Mouse (Mus musculus) c-Kit-negative CD71-positive TER-119-positive erythroid progenitor cells, embryonic 14.5 days (primary cell): Measurements from ENCODE around the gene Rpia.
"Not testable (repeated sequence)": the region's sequence is repeated elsewhere in the genome, so short reads cannot be mapped to it uniquely, and the experiment has no call there.

Experiments
- DNase-seq: peaks from one replicate; pipeline ENCODE4 v3.0.0-alpha.2; 2013; ENCODE audit warnings: low read depth, low spot score

Gene Rpia

DNA sequence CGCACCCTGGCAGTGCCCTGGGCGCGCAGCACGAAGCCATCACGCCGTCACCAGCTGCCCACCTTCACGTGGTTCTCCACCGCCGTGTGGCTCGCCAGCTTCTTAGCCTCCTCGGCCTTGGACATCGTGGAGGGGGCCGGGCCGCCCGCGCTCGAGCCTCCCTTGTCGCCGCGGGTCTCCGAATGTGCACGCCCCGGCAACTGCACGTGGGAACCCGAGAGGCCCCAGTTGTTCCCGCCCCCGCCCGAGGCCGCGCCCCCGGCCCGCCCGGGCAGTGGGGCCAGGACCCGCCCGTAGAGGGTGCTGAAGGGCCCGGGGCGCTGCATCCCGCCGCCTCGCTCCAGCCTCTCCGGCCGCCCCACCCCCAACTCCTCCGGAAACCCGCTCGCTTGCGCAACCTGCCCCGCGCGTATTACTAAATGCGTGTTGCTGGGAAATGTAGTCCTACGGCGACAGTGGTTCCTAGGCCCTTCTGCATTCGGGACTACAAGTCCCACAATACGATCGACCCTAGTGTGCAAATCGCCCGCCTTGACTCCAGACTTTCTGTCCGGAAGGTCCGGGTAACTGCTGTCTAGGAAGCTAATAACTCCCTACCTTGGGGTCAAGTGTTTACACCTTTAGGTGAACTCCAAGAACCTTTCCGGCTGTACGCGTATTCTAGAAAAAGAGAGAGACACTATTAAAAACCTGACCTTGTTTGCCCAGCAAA is at the start of gene Rpia:
Gene Rpia, minus strand, starts transcription at position 409 of the 712 bp plus-strand sequence.
- peak; percentile 87 for DNase-seq

DNA sequence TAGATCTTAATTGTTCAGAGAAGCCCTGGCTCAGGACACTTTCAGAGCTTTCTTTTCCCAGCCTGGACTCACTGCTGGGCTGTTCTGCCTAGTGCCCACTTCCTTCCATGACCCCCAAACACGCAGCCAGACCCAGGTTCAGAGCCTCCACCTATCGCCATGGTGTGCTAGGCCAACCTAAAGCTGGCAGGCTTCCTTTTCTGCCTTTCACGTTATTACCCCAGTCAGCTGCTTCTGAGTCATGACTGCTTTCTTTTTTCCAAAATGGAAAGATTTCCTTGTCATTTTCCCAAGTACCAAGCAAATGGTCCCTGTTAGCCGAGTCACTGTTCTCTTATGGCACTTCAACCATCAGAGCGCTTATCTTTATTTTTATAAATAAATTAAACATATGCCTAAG is 48.2 kb upstream of the Rpia start:
- DNase-seq = no peak

DNA sequence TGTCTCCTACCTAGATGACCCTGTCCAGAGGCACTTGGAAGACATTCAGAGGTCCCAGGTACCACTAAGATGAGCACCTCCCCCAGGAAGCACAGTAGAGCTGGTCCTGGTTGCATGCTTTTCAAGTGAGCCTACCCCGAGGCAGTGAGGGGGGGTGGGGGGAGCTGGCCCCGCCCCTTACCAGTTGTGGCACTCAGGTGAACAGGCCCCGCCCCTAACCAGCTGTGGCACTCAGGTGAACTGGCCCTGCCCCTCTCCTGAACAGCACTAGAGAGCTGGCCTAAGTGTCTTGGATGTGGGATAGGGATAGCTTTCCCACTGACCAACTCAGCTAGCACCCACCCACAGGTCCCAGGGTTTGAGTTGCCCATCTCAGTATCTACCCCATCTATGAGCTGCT is 46.5 kb upstream of the Rpia start:
- DNase-seq = no peak

DNA sequence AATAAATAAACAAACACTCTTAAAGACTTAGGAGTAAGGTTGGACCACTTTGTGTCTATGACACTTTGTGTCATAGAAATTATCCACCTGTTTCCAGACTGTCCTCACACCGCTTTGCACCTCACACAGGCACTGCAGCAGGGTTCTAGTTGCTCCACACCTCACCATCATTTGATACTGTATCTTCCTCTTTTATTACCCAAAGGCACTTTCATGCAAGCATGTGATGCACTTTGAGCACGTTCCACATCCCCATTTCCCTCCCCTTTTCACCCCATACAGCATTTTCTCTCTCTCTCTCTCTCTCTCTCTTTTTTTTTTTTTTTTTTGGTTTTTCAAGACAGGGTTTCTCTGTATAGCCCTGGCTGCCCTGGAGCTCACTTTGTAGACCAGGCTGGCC is 45.3 kb upstream of the Rpia start:
- DNase-seq = no peak

DNA sequence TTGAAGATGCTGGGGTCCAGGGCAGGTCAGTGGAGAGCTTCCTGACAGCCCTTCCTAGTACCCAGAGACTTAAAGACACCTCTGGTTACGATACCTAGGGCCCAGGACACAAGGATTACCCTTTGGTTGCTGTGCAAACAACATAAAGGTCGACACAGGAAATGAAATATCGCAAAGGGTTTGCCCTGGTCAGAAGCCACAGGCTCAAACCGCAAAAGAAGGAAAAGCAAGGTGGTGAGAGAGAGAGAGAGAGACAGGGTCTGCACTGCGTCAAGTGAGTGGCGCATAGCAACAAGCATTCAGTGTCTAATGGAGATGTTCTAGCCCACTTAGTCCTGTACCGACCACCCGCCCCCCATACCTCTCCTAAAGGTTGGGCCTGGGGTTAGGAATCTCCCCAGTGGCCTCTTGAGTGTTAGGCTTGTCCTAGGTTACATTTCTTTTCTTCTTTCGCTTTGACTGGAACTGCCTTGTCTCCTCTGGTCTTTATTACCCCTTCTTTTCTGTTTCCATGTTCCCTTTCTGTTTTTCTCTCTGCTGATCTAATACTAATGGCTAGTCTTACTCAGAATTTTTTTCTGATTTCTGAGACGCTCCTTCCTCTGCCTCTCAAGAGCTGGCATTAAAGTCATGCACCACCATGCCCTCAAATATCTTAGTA is 39.3 kb upstream of the Rpia start:
- DNase-seq = no peak

DNA sequence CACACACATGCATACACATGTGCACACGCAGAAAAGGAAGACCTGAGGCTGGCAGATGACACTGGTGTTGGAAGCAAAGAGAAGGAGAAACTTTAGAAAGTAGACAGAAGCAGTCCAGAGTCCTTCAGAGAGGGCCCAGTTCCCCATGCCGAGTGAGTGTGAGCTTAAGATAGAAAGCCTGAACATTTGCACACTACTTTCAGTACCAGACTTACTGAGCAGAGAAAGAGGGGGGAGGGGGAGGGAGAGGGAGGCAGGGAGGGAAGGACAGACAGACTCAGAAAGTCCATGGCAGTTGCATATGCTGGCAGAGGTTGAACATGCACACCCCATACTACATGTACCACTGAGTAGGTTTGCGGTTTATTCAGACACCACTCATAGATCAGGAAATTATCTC is 38.5 kb upstream of the Rpia start:
- no peak for DNase-seq

DNA sequence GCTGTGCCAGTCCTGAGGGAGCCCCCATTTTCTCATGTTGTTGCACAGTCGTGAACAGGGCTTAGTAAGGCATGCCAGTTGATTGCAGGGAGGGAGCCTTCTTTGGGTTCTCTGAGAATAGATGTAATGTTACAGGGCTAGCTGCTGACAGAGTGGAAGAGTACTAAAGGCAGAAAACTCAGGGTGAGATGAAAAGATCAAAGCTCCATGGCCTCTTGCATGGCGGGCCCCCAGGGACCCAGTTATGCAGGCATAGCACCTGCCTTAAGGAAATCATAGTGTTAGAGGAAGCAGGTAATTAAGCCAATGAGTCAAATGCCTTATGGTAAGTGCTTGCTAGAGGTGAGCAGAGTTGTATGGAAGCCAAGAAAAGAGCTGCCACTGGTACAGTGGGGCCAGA is 37.4 kb upstream of the Rpia start:
- no peak for DNase-seq

DNA sequence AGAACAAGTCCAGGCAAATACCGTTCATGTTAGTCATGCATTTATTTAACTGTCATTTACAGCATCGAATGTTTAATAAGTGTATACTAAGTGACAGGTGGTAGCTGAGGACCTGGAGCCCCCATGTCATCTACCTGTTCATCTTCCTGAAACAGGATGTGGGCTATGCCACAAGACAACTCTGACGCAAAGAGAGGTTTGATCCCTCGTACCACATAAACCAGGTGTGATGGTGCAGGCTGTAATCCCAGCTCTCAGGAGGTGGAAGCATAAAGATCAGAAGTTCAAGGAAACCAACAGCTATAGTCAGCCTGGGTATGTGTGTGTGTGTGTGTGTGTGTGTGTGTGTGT is 32.9 kb upstream of the Rpia start:
- DNase-seq = no peak

DNA sequence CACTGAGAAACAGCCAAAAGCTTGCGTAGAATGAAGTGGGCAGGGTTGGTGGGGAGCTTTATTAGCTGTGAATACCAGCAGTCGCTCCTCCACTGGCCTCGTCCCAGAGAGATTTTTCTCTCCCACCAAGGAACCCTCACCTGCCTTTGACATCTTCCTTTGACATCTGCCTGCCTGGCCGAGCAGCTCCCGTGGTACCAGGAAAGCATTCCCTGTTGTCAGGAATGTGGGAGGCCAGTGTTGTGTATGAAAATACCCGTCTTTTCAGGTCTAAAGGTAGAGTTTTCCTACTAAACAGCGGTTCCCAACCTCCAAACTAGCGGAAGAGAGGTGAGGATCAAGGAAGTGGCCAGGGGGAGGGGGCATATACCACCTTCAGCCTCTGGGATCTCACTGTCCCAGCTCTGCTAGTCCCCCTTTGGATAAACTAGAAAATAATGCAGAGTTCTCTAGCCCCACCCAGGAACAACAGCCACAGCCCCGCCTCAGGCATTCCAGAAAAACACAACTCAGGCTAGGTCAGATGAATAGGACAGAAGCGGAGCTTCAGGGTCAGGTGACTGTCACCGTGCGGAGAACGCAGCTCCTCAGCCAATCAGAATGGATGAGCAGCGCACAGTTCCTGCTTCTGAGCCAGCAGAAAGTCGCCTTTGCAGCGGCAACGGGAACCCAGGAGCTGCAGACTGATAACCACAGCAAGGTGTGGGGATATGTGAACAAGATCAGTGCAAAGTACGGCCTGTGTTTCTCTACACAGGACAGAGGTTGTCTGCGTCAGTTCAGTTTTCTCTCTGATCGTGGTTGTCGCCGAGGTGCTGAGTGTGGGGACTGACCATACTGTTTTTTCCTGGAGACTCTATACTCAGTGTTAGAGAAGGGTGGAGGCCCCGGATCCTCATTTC is 32.3 kb upstream of the Rpia start:
- DNase-seq = peak; percentile 71

DNA sequence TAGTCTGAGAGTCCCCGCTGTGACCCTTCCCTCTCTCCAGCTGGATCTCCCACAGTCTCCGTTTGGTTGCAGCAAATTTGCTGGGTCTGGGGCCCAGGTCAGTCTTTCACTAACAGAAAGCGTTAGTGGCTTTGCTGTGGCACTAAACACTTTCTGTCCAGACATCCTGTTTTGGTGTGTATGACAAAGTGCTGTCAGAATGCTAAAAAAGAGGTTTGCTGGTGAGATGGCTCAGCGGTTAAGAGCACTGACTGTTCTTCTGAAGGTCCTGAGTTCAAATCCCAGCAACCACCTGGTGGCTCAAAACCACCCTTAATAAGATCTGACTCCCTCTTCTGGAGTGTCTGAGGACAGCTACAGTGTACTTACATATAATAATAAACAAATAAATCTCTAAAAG is 31.2 kb upstream of the Rpia start:
- not testable (repeated sequence) for DNase-seq

DNA sequence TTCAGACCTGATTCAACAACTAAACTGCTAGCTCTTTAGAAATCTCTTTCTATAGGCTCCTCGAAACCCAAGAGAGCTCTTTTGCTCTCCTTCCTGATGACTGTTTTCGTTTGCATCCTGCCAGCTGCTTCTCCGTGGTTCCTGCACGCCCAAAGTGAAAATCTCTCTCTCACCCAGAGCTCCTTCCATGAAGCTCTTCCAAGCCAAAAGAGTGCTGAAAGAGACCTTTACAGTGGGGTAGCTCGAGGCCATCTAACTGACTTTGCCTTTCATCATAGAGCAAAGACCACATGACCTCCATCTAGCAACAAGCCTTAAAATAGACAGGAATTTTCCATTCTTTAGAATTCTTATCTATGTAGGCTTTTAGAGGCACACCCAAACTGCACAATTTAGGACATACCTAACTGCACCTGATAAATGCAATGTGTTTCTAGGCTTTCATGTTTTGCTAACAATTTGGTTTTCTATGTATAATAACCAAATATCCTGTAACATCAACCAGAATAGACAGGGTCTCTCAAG is 30.4 kb upstream of the Rpia start:
- no peak for DNase-seq

DNA sequence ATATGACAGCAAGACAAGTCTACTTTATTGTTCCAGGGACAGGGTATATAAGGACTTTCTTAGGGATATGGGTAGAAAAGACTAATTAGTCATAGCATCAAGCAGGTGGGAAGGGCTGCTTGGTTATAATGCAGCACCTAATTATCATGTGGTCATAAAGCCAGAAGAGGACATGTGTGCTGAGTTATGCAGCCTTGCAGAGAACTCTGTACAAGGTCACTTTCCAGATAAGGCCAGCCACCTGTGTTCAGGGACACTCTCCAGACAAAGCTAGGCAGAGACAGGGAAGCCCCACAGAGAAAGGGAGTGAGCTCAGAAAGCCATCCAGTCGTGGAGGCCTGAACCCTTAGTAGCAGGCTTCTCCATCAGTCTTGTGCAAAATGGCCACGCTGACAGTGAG is 29.5 kb upstream of the Rpia start:
- DNase-seq = no peak

DNA sequence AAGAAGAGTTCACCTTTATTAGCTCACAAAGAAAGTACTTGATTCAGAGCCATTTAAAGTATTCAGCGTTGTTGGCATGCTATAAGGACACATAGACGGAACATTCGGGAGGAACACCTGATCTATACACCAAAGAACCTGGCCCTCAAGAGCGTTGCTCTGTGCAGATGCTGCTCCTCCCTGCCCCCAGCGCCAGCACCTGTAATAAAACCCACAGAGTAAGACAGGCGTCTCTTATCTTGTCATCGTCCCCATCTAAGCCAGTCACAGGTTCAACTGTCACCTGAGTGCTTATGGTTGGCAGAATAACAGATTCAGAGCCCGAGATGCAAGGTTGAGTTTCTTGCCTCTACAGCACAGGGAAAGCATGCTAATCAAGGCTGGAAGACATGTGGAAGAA is 23.4 kb upstream of the Rpia start:
- no peak for DNase-seq

DNA sequence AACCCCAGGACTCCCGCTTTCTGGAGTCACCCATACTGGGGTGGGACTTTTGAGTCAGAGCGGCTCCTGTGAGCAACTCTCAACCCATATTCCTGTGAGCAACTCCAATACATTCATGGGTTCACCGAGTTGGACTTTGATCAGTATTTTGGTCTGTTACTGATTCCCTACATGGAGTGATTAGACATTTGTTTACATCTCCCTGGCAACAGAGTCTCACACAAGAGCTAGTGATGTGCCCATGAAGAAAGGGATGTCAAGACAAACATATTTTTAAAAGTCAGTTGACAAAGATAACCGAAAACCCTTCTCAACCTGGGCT is 22.6 kb upstream of the Rpia start:
- DNase-seq = no peak

DNA sequence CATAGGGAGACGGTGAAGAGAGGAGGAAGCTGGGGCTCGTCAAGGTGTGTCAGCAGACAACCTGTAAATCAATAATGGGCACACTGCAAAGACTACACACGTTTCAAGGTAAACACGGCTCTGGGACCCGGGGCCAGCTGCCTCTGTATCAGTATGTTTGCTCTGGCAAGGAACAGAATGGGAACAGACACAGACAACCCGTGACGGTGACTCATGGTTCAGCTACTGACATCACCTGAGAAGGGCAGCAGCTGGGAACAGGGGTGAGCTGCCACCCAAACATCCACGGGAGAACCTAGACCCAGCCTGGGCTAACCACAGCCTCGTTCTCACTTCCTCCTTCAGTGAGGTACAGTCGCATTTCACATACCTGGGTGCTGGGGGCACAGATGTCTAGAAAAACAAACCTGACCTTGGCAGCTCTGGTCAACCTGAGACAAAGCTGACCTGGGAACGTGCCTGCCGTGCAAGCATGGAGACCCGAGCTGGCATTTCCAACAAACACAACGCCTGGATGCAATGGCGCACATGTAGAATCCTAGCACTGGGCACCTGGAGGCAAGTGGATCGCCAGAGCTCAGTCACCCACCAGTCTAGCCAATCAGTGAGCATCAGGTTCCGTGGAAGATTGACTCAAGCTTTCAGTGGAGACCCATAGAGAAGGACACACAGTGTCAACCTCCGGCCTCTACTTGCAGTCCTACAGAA is 22.0 kb upstream of the Rpia start:
- no peak for DNase-seq

DNA sequence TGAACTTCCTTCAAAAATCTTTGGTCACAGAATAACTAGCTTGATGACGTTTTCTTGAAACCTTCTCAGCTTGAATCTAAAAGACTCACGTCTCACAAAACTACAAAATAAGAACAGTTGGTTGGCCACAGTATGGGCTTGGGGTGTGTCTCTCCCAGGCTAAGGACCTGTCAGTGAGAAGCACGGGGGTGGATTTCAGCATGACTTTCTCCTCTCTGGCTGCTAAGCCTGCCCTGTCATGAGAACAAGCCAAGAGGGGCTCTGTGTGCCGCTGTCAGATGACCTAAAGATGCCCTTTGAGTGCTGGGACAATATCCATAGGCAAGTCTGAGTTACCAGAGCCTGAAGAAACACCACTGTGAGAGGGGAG is 20.5 kb upstream of the Rpia start:
- no peak for DNase-seq

DNA sequence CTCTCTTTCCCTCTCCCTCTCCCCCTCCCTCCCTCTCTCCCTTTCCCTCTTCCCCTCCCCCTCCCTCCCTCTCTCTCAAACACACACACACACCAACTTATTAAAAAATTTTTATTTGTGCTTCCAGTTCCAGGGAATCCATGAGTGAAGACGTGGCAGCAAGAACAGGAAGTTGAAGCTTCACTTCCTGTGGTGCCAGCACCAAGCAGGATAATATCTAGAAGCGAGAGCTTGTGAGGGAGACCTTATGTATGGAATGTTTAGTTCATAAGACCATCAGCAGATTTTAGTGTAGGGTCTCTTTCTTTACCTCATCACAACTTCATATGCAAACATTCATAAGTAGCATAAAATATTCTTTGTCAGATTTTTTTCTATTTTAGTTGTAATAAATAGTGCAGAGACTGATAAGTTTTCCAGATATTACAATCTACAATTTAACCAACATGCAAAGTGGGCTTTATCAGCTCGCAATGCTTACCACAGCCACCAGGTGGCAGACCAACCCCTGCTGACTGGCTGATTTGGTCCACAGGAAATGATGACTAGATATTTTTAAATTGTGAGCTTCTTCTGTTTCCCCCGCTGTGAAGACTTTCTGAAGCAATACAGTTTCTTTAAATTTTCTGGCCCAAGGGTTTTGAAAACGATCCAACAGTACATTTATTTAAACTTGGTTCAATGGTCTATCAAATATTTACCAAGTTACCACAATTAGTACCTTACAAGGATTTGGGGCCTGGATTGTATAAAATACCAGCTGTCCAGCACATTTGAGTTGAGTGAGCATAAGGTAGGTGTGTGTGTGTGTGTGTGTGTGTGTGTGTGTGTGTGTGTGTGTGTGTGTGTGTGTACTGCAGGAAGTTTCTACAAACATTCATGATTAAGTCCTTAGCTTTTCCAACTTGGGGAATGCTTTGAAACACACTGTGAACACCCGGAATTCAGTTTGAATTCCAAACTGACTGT is 19.8 kb upstream of the Rpia start:
- no peak for DNase-seq

DNA sequence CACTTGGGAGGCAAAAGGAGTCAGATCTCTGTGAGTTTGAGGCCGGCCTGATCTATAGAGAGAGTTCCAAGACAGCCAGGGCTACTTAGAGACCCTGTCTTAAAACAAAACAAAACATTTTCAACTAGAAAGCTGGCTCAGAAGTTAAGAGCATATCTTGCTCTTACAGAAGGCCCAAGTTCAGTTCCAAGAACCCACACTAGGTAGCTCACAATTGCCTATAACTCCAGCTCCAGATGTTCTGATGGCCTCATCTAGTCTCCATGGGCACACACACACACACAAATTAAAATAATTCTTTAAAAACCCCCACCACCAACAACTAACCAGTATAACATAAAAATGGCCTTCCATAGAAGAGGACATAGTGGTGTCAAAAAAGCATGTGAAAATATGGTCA is 18.5 kb upstream of the Rpia start:
- DNase-seq = no peak

DNA sequence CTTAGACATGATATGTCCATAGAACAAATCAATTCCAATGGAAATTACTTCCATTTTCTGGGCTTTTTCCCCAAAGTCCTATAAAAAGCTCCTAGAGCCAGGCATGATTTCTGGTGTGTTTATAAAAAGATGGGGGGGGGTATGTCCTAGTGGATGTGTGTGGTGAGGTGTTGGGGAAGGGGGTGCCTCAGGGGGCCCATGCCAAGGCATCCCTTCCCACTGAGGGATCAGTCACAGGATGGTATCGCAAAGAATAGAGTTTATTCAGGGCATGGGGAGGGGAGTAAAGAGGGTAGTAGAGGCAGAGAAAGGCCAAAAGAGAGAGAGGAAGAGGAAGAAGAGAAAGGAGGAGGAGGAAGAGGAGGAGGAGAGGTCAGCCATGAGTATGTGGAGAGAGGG is 14.5 kb upstream of the Rpia start:
- DNase-seq = no peak

DNA sequence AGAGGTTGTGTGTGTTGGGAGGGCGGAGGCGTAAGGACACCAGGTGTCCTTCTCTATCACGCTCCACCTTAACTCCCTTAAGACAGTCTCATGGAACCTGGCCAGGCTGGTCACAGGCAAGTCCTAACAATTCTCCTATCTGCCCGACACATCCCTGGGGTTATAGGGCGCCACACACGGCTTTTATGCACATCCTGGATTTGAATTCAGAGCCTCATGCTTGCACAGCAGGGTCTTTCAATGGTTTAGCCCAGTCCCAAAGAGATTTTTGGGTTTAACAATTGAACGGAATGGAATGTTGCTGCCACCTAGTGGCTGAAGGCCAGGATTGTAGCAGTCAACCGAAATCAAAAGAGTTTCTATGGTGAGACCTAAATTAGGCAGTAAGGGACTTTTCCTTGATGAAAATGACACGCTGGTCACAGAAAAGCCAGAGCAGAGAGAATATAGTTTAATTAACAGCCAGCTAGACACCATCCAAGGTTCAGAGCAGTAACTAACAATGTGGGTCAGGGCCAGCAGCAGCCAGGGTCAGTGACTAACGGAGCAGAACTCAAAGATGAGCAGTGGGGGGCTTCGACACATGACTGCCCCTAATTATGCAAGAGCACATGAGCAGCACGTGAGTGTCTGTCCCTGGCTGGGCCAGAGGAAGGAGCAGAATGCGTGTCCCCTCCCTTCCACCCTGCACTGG is 13.9 kb upstream of the Rpia start:
- no peak for DNase-seq
